Mouse (Mus musculus) retina, embryonic 14.5 days (tissue): ENCODE data around the gene Spata13.
A peak's percentile ranks its signal among the peaks of the same experiment; 100 is the strongest.

ENCODE experiments used
- DNase-seq: peaks from one replicate; pipeline ENCODE4 v3.0.0-alpha.2; 2015; ENCODE audit warnings: low spot score

Gene Spata13

GRCm38 (mm10) chr14:60641120-60641519 lies 7.3 kb downstream of the Spata13 start:
- DNase-seq, result no peak

DNA sequence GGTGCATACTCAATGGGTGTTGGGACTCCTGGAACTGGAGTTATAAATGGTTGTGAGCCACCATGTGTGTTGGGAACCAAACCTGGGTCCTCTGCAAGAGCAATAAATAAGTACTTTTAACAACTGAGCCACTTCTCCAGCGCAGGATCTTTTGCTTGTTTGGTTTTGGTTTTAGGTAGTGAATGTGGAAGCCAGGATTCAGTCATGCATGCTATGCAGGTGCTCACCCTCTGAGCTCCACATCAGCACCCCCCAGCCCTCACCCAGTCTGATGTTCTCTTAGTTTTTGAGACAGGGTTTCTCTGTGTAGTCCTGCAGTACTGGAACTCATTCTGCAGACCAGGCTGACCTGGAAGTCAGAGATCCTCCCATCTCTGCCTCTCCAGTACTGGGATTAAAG lies 8.3 kb downstream of the Spata13 start:
- DNase-seq, result no peak

GRCm38 (mm10) chr14:60643098-60643870 lies 9.5 kb downstream of the Spata13 start:
- DNase-seq, result peak; percentile 51

- DNase-seq, result no peak
These were observed 12.6 kb downstream of the Spata13 start for GRCm38 (mm10) chr14:60646373-60646772.

DNA sequence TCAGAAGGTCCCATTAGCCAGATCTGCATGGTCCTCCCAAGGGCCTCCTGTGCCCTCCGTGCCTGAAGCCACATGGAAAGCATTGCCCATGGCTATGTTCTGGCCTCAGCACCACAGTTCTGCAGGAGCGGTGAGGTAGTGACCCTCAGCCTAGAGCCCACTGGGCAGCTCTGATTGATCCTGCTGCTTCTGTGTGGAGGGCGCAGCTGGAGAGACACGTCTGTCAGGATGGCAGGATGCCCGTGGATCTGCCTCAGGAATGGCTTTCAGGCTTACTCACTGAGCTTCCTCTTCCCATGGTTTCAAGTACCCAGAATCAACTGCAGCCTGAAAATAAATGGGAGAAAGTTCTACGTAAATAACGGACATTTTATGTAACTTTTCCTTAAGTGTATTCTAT lies 14.1 kb downstream of the Spata13 start:
- no peak for DNase-seq

- no peak for DNase-seq
These were observed 15.2 kb downstream of the Spata13 start for GRCm38 (mm10) chr14:60648956-60649355.

DNA sequence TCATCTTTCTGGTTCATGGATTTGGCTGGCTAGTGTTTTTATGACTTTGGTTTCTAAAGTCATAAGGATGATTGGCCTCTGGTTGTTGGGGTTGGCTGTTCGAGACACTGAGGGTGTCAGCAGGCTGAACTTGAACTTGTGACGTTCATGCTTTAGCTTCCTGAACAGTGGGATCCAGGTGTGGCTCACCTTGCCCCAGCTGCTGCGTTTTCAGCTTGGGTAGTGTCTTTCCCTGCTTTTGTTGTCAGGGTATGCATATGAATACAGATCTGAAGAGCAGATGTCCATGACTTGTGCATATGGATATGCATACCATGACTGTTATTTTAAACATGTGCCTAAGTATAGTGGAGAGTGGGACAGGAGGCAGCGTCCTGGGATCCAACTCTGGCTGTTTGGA lies 19.4 kb downstream of the Spata13 start:
- DNase-seq, result no peak

- DNase-seq, result no peak
These were observed 20.2 kb downstream of the Spata13 start for GRCm38 (mm10) chr14:60653977-60654376.

DNA sequence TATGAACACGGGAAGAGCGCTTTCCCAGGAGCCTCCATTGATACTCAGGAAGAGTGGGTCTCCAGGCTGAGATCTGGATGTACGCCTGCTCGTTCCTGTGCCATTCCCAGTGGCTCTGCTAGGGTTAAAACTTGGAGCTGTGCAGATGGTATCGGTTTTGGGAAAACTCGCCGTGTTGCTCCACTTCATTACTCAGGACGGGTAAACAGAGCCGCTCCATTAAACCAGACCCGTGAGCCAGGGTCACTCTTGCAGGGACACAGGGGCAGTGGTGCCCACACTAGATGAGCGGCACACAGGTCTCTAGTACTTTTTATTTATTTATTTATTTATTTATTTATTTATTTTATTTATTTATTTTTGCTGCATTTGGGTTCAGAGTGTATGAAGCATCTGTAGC lies 20.9 kb downstream of the Spata13 start:
- DNase-seq, result no peak

DNA sequence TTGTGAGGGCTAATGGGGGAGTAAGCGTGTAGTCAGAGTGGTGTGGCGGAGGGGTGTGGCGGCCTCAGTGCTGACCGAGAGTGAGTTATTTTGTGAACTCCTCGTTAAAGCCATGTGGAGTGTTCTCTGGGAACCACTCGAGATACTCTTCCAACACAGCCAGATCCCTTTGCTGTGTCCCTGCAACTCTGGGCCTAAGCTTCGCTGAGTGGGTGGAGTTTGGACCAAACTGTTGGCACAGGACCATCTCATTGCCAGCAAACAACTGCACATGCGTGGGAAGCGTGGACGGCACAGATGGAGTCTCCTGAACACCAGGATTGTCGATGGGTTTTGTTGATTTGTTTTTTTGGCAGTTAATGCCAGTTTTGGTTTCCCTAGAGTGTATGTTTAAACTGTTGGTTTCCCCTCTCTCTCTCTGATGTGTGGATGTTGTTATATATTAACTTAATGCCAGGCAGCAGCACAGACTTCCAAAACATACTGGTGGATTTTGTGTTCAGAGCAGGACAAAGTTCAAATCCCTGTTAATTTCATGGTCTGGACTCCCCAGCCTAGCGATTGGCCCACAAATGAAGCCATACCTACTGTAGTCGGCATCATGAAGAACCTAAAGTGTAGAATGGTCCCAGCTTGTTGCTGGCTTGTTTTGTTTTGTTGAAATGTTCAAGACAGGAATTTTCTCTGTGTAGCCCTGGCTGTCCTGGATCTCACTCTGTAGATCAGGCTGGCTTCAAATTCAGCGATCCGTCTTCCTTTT lies 22.3 kb downstream of the Spata13 start:
- DNase-seq, result no peak

GRCm38 (mm10) chr14:60656701-60657085 lies 22.9 kb downstream of the Spata13 start:
- DNase-seq, result no peak

DNA sequence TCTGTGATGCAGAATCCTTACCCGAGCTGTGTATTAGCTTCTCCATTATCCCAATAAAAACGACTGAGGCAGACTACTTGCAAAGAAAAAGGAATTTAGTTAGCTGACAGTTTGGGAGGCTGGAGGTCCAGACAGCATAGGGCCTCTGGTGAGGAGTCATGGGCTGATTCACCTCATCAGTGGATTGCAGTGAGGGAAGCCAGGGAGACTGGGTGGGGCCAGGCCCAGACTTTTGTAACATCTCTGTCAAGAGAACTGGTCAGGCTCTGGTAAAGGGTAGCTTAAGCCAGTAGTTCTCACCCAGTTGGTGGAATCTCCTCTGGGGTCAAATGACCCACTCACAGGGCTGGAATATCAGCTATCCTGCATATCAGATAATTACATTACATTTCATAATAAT lies 24.1 kb downstream of the Spata13 start:
- DNase-seq, result no peak

DNA sequence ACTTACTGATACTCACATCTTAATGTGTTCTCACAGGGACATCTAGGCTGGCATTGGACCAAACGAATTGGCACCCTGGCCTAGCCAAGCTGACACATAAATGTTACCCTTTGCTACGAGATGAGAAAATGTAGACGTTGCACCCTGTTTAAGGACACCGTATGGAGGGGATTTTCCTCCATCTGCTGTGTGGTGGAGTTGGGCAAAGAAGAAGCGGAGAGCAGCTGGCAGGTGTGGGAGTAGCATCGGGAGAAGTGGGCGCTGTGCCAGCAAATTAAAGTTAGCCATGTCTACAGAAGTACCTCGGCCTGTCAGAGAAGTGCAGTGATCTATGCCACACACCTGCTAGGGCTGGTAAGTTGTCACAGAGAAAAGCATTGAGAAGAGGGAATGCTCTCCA lies 25.7 kb downstream of the Spata13 start:
- DNase-seq, result no peak

GRCm38 (mm10) chr14:60660591-60660990 lies 26.8 kb downstream of the Spata13 start:
- no peak for DNase-seq

DNA sequence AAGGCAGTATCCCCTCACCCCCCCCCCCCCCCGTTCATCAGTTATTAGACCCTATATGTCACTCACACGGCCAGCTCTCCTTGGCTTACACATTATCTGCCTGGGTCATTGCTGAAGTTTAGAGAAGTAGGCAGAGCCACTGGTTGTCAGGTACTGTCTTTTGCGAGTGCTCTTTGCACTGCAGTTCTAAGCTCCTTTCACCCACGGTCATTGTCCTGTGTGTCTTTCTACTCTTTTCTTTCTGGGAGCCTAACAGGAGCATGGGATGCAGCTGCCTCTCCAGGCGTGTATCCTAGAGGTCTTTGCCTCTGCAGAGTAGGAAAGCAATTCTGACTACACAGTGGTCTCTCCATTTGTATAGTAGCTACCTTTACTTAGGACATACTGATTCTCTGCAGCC lies 27.5 kb downstream of the Spata13 start:
- DNase-seq, result no peak

DNA sequence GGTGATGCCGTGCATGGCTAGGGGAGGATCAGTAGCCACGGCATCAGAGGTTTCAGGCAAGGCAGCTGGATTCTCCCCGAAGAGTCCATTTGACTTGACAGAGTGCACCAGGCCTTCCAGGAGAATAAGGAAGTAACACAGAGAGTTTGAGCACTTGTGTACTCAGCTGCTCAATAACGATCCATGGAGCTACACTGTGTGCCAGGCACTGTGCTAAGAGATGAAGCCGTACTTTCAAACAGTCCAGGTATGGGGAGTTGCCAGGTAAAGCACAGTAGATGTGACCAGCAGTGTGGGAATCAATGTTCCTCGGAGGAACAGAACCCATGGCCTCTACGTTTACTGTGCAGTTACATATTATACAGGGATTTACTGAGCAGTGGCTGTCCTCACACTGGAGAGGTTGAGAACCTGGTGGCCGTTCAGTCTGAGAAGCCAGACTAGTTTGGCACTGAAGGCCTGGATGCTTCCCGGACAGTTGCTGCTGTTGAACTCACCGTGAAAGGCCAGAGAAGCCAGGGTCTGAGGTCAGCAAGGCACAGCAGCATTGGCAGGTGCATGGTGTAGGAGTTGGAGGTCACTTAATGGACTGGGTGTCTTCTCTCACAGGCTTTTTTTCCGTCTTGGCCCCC lies 29.6 kb downstream of the Spata13 start:
- DNase-seq, result no peak

GRCm38 (mm10) chr14:60664641-60665040 lies 30.8 kb downstream of the Spata13 start:
- DNase-seq, result peak; percentile 30

GRCm38 (mm10) chr14:60665263-60665662 lies 31.5 kb downstream of the Spata13 start:
- DNase-seq, result no peak

- DNase-seq, result no peak
These were observed 32.5 kb downstream of the Spata13 start for GRCm38 (mm10) chr14:60666252-60666651.

DNA sequence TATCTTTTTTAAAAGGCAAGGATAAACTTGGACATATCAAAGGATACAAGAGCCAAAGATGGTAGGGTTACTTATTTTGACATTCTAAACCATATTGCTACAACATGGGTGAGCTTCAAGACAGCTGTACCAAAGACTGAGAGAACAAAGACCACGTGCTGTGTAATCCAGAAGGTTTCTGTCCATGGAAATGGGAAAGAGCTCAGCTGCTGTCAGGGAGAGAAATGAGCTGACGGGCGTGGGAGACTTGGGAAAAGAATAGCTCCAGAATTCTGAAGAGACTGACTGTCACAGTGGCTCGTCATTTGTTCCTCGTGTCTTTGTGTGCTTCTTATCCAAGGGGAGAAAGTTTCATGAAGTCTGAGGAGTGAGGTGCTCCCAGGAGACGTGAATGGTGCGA lies 36.4 kb downstream of the Spata13 start:
- DNase-seq, result no peak

GRCm38 (mm10) chr14:60671504-60671903 lies 37.7 kb downstream of the Spata13 start:
- DNase-seq, result no peak

- no peak for DNase-seq
These were observed 41.9 kb downstream of the Spata13 start for GRCm38 (mm10) chr14:60675697-60676096.
